Mouse (Mus musculus) cortical plate, adult 2 months (tissue): Measurements from ENCODE around the gene Slit3. TPM values are rescaled to one million over a fixed set of nuclear protein-coding genes. Genes with fewer than 3 reads are reported as not detected.

Source experiments
- H3K27ac ChIP-seq: fragments of 200-500 bp; 2 replicates; pipeline ENCODE4 v1.5.1; 2012; ENCODE audit warnings: low read length, control low read depth, inconsistent platforms; ENCODE audit not compliant: insufficient read depth
- H3K4me1 ChIP-seq: fragments of 200-500 bp; 2 replicates; pipeline ENCODE4 v1.6.1; 2011; ENCODE audit warnings: low read length; ENCODE audit not compliant: control insufficient read depth, insufficient read depth
- H3K4me3 ChIP-seq: fragments of 200-500 bp; 2 replicates; pipeline ENCODE4 v1.5.1; 2011; ENCODE audit warnings: mild to moderate bottlenecking, low read length, control low read depth; ENCODE audit not compliant: insufficient read depth
- CTCF ChIP-seq: fragments of 200-500 bp; IDR thresholded peaks from 2 replicates; pipeline ENCODE4 v1.5.1; 2011; ENCODE audit warnings: mild to moderate bottlenecking, control low read depth, low read length; ENCODE audit not compliant: insufficient read depth; ENCODE audit errors: extremely low read depth
- POLR2A ChIP-seq: fragments of 200-500 bp; IDR thresholded peaks from 2 replicates; pipeline ENCODE4 v1.6.1; 2011; ENCODE audit warnings: mild to moderate bottlenecking, low read length, control low read depth; ENCODE audit not compliant: insufficient read depth; ENCODE audit errors: extremely low read depth
- polyA plus RNA-seq: library from polyadenylated mRNA; depleted of rRNA; stranded (reverse); fragments of >200 nt; gene quantifications from 2 replicates; pipeline ENCODE4 v1.2.3, GENCODE M21; 2012

The Slit3 gene
- polyA plus RNA-seq, 1 experiment: 15.8 TPM

DNA sequence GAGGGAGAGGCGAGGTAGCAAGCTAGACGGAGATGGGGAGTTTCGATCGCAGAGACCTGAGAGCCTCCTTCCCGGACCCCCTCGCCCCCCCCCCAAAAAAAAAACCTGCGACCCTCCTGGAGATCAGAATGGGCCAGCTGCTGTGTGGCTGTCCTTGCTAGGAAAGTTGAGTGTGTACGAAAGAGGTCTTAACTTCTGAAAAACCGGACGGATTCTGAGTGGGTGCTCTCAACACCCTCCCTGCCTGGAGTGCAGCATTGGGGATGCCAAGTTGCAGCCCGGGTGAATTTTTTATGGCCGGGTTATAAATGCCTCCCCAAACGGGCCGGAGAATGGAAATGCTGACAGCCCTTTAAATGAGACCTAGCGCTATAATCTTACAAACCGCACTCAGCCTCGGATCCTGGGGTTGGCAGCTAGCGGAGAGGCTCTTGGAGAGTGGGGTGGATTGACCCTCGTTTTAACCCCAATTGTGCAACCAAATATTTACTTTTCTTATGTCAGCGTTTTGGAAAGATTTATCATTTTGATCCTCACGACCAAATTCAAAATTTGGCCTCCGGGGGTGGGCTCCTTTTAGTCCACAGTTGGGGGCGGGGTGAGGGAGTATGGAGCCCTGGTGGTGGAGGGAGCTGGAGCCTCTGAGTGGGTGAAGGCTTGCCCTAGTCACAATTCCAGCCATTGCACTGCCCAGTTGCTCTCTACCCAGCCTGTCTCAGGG lies 1.2 kb downstream of the Slit3 start:
- peak overlapping the region; percentile 90 for H3K27ac ChIP-seq
- H3K4me1 ChIP-seq: no peaks in the 10 kb centered on the region; the same call in none of the 2 replicates
- H3K4me3 ChIP-seq: peak overlapping the region; percentile 99
- TF ChIP-seq POLR2A: no peak

DNA sequence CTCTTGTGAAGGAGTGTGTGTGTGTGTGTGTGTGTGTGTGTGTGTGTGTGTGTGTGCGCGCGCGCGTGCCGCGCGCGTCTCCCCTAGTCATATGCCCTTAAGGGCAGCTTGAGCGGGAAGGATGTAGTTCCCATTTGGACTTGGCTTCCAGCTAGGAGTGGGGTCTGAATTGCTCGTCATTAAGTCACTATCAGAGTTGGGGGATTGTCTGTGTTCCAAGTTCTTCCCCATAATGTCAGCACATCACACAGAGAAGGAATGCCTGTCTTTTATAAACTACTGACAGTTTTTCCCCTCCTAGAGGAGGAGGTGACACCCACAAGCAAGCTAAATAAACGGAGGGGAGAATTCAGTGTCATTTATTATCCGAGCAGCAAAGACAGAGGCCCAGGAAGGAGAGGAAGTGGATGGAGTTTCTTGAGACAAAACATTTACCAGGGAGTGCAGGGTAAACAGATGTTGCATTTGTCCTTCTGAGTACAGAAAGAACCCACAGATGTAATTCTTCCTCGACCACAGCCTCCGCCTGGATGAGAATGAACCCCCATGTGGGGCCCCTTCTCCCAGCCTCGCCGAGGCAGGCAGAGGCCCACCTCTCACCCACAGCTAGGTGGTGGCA lies 3.6 kb downstream of the Slit3 start:
- no peak overlapping the region for H3K27ac ChIP-seq
- H3K4me1 ChIP-seq: no peaks in the 10 kb centered on the region; the same call in none of the 2 replicates
- no peak for TF ChIP-seq POLR2A
- no peak for TF ChIP-seq CTCF
- 0 out of 2 replicates have a peak overlapping the region, but pooled peaks have one; percentile 9 for H3K4me3 ChIP-seq

DNA sequence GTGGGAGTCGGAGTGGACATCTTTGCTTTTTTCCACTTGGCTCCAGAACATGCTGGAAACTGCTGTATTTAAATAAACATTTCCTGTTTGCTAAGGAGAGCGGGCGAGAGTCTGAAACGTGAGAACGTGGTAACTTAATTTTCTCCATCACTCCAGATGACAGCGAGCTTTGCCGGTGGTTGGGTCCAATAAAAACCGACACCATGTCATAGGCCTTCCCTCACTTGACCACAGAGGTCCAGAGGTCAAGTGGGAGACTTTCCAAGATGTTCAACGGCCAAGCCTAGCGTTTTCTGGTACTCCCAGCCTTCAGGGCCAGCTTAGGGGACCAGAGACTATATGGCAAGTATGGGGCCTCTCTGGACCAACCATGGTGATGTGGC lies 4.1 kb downstream of the Slit3 start:
- 0 out of 2 replicates have a peak overlapping the region, but pooled peaks have one; percentile 9 for H3K4me3 ChIP-seq
- H3K27ac ChIP-seq: no peak overlapping the region
- H3K4me1 ChIP-seq: no peaks in the 10 kb centered on the region; the same call in none of the 2 replicates
- TF ChIP-seq POLR2A (no peak), CTCF (no peak)

DNA sequence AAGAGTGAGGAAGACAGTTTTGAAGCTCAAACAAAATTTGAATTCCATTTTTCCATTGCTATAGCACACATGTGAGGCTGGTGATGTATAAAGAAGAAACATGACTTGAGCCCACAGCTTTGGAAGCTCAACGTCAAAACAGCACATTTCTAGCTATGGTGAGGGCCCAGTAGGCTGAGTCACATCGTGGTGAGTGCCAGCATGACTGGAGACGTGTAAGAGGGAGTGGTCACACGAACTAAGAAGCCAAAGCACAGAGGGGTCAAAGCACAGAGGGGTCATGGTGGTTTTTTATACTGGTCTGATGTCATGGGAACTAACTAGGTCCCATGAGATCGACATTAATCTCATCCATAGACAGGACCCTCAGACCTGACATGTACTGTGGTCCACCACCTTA lies 10.7 kb downstream of the Slit3 start:
- Histone ChIP-seq H3K27ac (no peak overlapping the region), H3K4me3 (no peak overlapping the region), H3K4me1 (peaks cover 2% of the 10 kb centered on the region; the same call in 1 of the 2 replicates)
- TF ChIP-seq CTCF (no peak), POLR2A (no peak)

DNA sequence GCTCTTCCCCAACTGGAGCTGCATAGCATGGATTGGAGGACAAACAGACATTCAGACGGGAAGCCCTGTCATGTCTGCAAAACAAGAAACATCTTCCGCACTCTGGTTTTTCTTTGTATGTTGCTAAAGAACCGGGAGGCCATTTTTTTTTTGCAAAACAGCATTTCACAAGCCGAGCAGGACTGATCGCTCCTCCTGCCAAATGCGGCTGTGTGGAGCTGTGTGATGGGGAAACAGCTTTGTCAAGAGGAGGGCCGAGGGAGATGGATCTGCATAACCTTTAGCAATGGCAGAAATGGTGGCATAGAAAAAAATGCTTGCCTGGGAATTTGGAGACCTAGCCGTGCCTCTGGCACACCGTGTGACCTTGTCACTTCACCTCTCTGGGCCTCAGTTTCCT lies 15.6 kb downstream of the Slit3 start:
- no peak overlapping the region for H3K4me3 ChIP-seq
- H3K4me1 ChIP-seq: peaks cover 2% of the 10 kb centered on the region; the same call in 1 of the 2 replicates
- no peak overlapping the region for H3K27ac ChIP-seq
- TF ChIP-seq POLR2A (no peak), CTCF (no peak)

DNA sequence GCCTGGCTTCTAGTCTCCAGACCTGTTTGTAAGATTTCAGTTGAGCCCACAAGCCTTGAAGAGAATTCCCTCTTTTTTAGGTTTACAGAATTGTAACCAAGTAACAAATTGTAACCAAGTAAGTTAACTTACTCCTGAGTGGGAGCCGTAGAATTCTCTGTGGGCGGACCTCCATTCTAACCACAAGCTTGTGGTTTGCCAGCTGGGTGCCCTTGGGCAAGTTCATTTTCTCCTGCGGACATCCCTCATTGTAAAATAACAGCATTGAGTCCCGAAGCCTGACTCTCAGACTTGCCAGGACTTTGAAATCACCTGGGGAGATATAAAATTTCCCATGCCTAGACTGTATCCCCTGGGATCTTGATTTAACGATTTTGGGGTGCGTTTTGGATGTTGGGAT lies 19.1 kb downstream of the Slit3 start:
- TF ChIP-seq CTCF (no peak), POLR2A (no peak)
- Histone ChIP-seq H3K4me3 (no peak overlapping the region), H3K4me1 (peaks cover 4% of the 10 kb centered on the region; the same call in 1 of the 2 replicates), H3K27ac (no peak overlapping the region)

DNA sequence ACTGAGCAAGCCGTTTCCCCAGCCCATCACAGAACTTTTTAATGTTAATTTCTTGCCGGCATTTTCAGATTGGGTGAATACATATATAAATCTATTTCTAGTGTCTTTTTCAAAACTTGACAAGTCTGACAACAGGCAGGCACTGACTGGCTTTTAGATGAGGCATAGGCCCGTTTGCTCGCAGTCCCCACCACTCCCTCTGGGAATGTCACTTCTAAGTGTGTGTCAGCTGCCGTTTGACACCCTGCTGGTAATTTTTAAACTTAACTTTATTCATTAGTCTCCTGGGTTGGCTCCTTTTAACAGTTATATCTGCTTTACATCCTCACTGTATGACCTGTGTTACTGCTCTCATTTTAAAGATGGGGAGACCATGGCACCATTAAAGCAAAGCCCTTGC lies 21.2 kb downstream of the Slit3 start:
- TF ChIP-seq CTCF: no peak
- TF ChIP-seq POLR2A: no peak
- Histone ChIP-seq H3K4me3 (no peak overlapping the region), H3K27ac (no peak overlapping the region), H3K4me1 (peaks cover 4% of the 10 kb centered on the region; the same call in 1 of the 2 replicates)

DNA sequence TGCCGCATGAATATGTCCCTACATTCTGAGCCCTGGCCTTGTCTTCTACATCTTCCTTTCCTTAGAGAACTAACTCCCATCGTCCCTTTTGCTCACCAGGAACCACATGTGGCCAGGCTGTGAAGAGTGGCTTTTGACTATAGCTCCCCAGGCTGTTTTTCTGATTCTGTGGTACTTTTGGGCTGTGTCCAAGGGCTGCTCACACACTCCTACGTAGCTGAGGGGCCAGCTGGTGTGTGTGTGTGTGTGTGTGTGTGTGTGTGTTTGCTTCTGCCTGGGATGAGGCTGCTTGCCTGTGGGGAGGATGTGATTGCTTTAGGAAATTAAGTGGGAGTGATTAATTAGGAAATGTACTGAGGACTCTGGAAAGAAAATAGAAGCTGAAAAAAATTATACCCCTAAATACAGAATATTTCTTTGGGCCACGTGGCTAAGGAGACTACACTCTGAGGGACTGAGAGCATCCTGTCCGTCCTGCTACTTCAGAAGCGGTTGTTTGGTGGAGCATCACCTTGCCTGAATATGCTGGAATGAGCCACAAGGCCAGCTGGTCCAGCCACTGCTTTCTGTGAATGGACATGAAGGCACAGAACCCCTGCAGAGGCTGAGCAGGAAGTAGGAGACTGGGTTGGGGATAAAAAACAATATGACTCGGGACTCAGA lies 21.8 kb downstream of the Slit3 start:
- Histone ChIP-seq H3K27ac (no peak overlapping the region), H3K4me3 (no peak overlapping the region), H3K4me1 (peaks cover 4% of the 10 kb centered on the region; the same call in 1 of the 2 replicates)
- no peak for TF ChIP-seq CTCF
- TF ChIP-seq POLR2A: no peak

DNA sequence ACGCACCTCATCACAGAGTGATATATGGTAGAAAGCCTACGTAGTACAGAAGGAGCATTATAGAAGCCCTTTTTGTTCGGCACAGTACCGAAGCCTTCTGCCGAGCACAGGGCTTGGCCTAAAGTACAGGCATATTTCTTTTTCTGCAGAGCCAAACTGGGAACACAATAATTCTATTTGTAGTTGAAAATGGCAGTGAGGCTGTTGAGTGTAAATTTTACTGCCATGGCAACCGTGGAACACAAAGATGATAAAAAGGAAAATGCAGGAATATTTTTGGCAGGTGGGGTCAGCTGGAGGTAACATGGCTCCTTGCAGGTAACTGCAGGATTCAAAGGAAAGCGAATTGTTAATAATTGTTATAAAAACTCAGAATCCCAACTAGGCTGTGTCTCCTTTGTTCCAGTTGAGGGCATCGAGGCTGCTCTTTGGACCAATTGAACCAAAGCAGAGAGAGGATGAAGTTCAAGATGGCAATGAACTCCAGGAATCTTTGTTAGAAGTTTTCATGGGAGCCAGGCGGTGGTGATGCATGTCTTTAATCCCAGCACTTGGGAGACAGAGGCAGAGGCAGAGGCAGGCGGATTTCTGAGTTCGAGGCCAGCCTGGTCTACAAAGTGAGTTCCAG lies 26.9 kb downstream of the Slit3 start:
- Histone ChIP-seq H3K4me3 (no peak overlapping the region), H3K27ac (no peak overlapping the region), H3K4me1 (peaks cover 2% of the 10 kb centered on the region)
- TF ChIP-seq CTCF: no peak
- TF ChIP-seq POLR2A: no peak
